Mouse (Mus musculus): Measurements from ENCODE around the gene Lmbr1.
A peak's percentile ranks its signal among the peaks of the same experiment; 100 is the strongest.
"Not testable (repeated sequence)": the region's sequence is repeated elsewhere in the genome, so short reads cannot be mapped to it uniquely, and the experiment has no call there.

Gene Lmbr1

GRCm38 (mm10) chr5:29378298-29379036 lies at the start of gene Lmbr1:
TSS of gene Lmbr1 (minus strand) at chr5:29378390.
- peak; percentile 97 to 98 for DNase-seq

GRCm38 (mm10) chr5:29423330-29423729 lies 45.1 kb upstream of the Lmbr1 start:
- DNase-seq = not testable (repeated sequence)

GRCm38 (mm10) chr5:29413041-29413440 lies 34.9 kb upstream of the Lmbr1 start:
- no peak for DNase-seq

GRCm38 (mm10) chr5:29410854-29411253 lies 32.7 kb upstream of the Lmbr1 start:
- DNase-seq = no peak

- DNase-seq = peak in 1 of 2 experiments; percentile 37
Measured at GRCm38 (mm10) chr5:29398427-29398826, 20.2 kb upstream of the Lmbr1 start.

- peak; percentile 84 to 91 for DNase-seq
Measured at GRCm38 (mm10) chr5:29388944-29389765, 11.0 kb upstream of the Lmbr1 start.

GRCm38 (mm10) chr5:29388181-29388943 lies 10.2 kb upstream of the Lmbr1 start:
- DNase-seq = no peak

GRCm38 (mm10) chr5:29387591-29387990 lies 9.4 kb upstream of the Lmbr1 start:
- DNase-seq = no peak

GRCm38 (mm10) chr5:29382776-29383175 lies 4.6 kb upstream of the Lmbr1 start:
- DNase-seq = no peak

GRCm38 (mm10) chr5:29380091-29380490 lies 1.9 kb upstream of the Lmbr1 start:
- DNase-seq = no peak

GRCm38 (mm10) chr5:29377590-29378297 lies 446 bp downstream of the Lmbr1 start:
- DNase-seq = peak in 1 of 2 experiments; percentile 56

GRCm38 (mm10) chr5:29363511-29363910 lies 14.7 kb downstream of the Lmbr1 start:
- no peak for DNase-seq

- DNase-seq = peak in 1 of 2 experiments; percentile 9
Measured at GRCm38 (mm10) chr5:29335836-29336235, 42.4 kb downstream of the Lmbr1 start.

- DNase-seq = no peak
Measured at GRCm38 (mm10) chr5:29322503-29322902, 55.7 kb downstream of the Lmbr1 start.

GRCm38 (mm10) chr5:29309191-29309590 lies 69.0 kb downstream of the Lmbr1 start:
- DNase-seq = no peak

- peak; percentile 71 to 84 for DNase-seq
Measured at GRCm38 (mm10) chr5:29293194-29293593, 85.0 kb downstream of the Lmbr1 start.

GRCm38 (mm10) chr5:29290110-29290509 lies 88.1 kb downstream of the Lmbr1 start:
- DNase-seq = no peak

GRCm38 (mm10) chr5:29289703-29290102 lies 88.5 kb downstream of the Lmbr1 start:
- no peak for DNase-seq

GRCm38 (mm10) chr5:29281081-29281480 lies 97.1 kb downstream of the Lmbr1 start:
- peak in 1 of 2 experiments; percentile 20 for DNase-seq

- DNase-seq = no peak
Measured at GRCm38 (mm10) chr5:29274746-29275145, 103.4 kb downstream of the Lmbr1 start.

- DNase-seq = peak in 1 of 2 experiments; percentile 33
Measured at GRCm38 (mm10) chr5:29273426-29273825, 104.8 kb downstream of the Lmbr1 start.

- DNase-seq = no peak
Measured at GRCm38 (mm10) chr5:29270879-29271278, 107.3 kb downstream of the Lmbr1 start.
